Mouse (Mus musculus) adrenal gland, adult (tissue): ENCODE measurements around the gene Plpp2.

Source experiments
- DNase-seq, 2 experiments: peaks; one replicate each; pipeline ENCODE4 v3.0.0; 2022 to 2023; ENCODE audit warnings: low spot score in 1 of 2; ENCODE audit not compliant: inconsistent age in 2 of 2

Gene Plpp2

DNA sequence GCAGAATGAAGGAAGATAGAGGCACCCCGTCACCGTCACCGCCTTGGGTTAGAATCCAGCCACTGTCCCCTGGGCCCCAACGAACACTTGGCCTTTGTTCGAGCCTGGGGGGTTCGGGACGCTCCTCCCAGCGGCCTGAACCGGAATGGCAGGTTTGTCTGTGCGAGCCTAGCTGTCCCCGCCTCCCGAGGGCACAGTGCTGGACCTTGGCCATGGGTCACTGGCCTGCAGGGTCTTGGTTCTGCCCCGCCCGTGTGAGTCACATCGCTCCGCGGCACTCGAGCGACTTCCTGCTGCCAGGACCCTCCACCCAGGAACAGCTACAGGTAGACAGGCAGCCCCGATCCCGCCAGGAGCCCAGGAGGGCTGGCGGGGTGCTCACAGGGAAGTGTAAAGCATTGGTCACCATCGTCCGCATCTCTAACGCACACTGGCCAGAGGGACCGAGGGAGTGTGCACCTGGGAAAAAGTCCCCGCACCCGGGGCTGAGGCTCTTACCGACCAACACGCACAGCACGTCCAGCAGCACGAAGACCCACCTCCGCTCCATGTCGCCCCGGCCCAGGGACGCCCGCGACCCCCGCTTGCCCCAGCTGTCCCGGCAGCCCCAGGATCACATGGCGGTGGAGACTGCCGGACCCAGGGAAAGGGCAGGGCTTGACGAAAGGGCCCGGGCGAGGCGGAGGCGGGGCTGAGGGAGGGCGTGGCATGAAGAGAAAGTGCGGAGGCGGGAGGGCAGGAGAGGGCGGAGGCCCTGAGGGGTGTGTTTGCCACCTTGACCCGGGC lies at the start of gene Plpp2:
TSS of gene Plpp2 (minus strand) at position 671 of the 786 bp plus-strand sequence.
- peak; percentile 87 to 96 for DNase-seq

GRCm38 (mm10) chr10:79581501-79581900 lies 47.9 kb upstream of the Plpp2 start:
- DNase-seq, result no peak

GRCm38 (mm10) chr10:79580811-79581210 lies 47.2 kb upstream of the Plpp2 start:
- peak in 1 of 2 experiments; percentile 45 for DNase-seq

- no peak for DNase-seq
These were observed 46.8 kb upstream of the Plpp2 start for GRCm38 (mm10) chr10:79580356-79580755.

DNA sequence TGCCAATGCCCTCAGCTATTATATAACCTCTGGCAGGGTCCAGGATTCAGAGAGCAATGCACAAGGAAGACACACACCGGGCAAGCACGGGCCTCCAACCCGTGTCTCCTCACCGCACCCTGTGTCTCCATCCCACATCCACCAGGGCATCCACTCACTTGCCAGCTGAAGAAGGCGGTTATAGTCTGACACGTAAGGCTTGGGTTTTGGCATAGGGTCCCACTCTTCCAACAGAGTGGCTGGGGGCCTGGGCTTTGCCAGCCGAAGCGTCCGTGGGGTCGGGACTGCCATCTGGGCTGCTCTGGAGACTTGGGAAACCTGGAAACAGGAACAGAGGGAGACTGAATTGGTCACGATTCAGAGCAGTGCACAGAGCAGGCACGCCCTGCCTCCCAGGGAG lies 46.2 kb upstream of the Plpp2 start:
- no peak for DNase-seq

GRCm38 (mm10) chr10:79578891-79579290 lies 45.3 kb upstream of the Plpp2 start:
- no peak for DNase-seq

DNA sequence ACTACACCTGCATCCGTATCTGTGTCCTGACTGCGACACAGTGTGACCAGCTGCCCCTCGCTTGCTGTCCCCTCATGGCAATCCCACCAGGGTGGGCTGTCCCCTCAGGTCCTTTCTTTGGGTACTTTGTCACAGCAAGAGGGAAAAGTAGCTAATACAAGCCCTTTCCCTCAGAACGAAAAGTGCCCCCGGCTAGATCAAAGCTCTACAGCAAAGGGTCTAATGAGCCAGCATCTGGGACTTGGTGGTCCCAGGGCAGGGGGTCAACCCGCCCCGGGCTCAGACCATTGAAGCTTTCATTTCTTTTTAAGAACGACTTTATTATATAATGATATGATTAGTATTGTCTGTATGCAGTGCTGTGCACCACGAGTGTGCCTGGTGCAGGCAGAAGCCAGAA lies 44.7 kb upstream of the Plpp2 start:
- DNase-seq, result no peak

GRCm38 (mm10) chr10:79577376-79577775 lies 43.8 kb upstream of the Plpp2 start:
- DNase-seq, result no peak

DNA sequence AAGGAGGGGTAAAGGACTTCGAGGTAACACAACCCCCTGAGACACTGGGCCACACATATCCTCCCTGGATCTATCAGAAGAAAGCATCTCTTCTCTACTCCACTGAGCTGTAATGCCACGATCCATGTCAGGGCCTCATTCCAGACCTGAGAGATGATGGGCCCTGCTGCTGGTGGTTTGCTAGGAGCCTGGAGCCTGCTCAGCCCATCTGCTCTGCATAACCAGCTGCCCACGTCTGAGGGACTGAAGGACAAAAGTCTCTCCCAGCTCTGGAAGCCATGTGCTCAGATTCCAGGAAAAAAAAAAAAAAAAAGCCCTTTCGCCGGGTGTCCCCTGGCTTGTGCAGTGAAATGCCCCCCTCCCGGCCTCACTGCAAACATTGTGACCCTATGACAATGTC lies 42.2 kb upstream of the Plpp2 start:
- DNase-seq, result no peak

DNA sequence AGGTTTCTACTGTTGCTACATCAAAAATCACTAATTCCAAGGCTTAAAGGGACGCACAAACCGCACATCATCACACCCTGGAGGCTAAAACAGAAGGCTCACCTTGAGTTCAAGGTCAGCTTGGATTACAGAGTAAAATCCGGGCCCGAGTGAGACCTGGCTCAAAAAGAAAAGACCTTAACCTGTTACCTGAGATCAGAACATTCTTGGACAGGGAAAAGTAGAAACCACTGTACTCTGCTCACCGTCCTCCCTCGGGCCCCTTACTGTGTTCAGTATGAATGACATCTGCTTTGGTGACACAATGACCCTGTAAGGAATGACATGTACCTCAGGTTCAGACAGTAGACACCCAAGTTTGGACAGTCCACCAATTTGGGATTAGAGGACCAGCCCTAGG lies 41.2 kb upstream of the Plpp2 start:
- no peak for DNase-seq

- peak in 1 of 2 experiments; percentile 52 for DNase-seq
These were observed 40.8 kb upstream of the Plpp2 start for GRCm38 (mm10) chr10:79574350-79574749.

DNA sequence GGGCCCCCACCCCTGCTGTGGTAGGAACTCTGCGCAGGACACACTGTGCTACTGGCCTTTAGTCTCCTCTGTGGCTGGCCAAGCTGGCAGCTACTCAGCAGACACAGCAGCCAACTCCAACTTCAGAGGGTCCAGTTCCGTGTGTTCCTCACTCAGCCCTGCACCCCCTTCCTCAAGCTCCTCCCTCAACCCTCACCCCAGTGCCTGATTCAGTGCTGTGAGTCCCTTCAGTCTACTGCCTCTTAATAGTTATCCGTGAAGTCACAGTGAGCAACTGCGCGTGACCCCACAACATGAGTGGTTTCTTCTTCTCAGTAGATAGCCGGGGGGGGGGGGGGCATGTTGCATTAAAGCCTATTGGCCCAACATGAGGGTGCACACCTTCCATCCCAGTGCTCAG lies 40.0 kb upstream of the Plpp2 start:
- DNase-seq, result no peak

DNA sequence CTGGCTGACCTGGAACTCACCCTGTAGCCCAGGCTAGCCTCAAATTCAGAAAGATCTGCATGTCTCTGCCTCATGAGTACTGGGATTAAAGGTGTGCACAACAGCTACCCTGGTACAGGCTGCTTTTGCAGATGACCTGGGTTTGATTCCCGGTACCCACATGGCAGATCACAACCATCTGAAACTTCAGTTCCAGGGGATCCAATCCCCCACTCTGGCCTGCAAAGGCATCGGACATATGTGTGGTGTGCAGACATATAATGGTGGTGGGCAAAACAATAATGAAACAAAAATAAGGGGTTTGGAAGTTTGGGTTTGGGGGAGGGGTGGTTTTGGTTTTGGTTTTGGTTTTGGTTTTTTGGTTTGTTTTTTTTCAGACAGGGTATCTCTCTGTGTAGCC lies 37.7 kb upstream of the Plpp2 start:
- DNase-seq, result no peak

- no peak for DNase-seq
These were observed 36.3 kb upstream of the Plpp2 start for GRCm38 (mm10) chr10:79569921-79570320.

GRCm38 (mm10) chr10:79559716-79560115 lies 26.1 kb upstream of the Plpp2 start:
- DNase-seq, result no peak

DNA sequence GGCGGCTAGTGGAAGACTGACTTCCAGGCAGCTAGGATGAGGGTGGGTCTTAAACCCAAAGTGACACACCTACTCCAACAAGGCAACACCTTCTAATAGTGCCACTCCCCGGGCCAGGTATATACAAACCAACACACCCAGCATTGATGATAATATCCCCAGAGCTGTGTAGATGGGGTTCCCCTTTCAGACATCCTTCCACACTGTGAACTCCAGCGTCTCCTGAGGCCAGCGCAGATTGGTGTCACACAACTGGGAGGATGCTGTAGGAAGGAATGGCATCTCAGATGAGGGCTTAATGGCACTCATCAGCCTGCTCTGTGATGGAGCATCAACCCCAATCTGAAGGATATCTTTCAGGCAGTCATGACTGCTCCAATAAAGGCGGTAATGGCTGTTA lies 23.9 kb upstream of the Plpp2 start:
- no peak for DNase-seq

GRCm38 (mm10) chr10:79556951-79557350 lies 23.4 kb upstream of the Plpp2 start:
- DNase-seq, result no peak

DNA sequence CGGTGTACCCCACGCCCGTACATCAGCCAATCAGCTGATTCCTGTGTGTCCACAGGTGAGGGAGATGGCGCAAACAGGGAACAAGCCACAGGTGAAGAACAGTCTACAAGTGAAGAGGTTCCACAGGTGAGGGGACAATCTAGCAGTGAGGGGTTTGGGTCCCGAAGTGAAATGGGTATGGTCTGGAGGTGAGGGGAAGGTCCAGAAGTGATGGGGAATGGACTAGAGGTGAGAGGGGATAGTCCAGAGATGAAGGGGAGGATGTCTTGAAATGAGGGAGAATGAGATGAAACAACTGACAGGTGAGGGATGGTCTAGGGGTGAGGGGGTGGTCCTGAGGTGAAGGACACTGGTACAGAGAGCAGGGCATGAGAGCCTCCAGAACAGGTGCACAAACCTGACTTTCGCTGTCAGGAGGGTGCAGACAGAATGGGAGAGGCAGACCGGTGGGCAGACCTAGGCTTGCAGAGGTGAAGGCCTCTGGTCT lies 21.7 kb upstream of the Plpp2 start:
- peak in 1 of 2 experiments; percentile 9 for DNase-seq

DNA sequence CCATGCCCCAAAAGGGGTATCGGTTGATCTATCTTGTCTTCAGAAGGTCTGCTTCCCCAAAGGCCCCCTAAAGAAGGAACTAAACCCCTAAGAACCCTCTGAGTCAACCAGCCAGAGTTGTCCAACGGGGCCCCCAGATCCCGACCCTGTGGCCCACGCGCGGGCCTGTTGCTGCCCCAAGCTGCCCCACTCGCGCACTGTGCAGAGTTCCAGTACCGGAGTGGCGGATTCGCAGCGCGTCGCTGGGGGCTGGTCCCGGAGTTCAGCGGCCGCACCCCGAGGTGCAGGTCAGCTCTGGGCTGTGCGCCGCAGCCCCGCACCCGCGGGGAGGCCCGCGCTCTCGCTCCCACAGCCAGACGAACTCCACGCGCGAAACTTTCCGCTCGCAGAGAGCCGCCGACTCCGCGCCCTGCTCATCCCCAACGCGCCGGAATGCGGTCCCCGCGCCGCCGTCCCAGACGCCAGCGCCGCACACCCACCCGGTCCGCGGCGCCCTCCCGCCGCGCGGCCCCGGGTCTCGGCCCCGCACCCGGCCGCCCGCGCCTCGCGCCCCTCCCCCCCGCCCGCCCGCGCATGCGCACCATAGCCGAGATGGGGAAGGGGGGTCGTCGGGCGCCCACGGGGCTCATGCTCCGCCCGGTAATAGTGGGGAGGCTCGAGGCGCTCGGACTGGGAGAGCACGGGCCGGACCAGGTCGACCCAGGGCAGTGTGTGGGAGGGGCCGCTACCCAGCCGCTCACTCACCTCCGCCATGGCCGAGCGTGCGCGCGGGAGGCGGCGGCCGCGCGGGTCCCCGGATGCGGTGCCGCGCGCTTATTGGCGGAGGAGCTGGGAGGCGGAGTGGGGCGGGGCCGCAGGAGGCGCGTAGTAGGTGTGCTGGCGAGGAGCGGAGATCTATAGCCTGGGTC lies 21.0 kb upstream of the Plpp2 start, which contains the start of gene Mier2:
TSS of gene Mier2 (minus strand) at position 870 of the 908 bp plus-strand sequence.
- DNase-seq, result peak; percentile 88 to 95

DNA sequence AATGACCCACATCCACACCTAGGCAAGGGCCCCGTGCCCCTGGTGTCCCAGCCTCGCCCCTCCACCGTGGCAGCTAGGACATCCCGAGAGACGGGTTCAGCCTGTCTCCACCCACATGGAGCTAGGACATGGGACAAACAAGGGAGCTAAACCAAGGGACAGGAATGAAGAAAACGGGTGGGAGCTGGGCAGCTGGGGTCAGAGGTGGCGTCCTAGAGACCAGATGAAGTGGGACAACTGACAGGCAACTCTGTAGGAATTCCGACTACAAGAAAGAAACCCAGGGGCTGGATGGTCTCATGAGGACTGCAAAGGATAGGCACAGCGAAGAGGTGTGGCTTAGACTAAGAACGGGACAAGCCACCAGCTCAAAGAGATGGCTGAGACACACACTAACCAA lies 20.1 kb upstream of the Plpp2 start:
- peak in 1 of 2 experiments; percentile 47 for DNase-seq

- no peak for DNase-seq
These were observed 19.6 kb upstream of the Plpp2 start for GRCm38 (mm10) chr10:79553176-79553575.

DNA sequence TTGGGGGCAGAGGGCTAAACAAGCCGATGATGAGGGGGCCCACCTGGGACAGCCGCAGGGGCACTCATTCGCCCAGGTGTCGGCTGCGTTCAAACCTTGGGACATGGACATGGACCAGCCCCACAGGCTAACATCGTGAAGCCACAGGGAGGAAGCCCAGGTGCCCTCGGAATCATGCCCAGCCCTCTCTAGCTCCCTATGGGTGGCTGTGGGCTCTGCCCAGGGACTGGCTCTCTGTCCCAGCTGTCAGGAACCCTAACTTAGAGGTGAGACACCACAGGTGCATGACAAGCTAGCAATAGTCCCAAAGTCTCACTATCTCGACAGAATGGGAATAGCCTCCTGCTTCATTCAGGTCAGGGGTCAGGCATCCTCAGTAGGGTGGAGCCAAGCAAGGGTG lies 18.9 kb upstream of the Plpp2 start:
- peak in 1 of 2 experiments; percentile 22 for DNase-seq
